Mouse (Mus musculus) ovary, adult 18-20 months (tissue): ENCODE results near the gene Sema3g.

Source experiments
- DNase-seq: peaks from one replicate; pipeline ENCODE4 v3.0.0; 2022; ENCODE audit warnings: low spot score, mixed read lengths

Sema3g gene

GRCm38 (mm10) chr14:31272164-31272563 is 54.5 kb downstream of the Sema3g start:
- peak; percentile 26 for DNase-seq
